Mouse (Mus musculus) thymus, adult 2 months (tissue): ENCODE data around the gene Sdsl. TPM values are rescaled to one million over a fixed set of nuclear protein-coding genes. Genes with fewer than 3 reads are reported as not detected.

Source experiments
- DNase-seq: peaks from one replicate; pipeline ENCODE4 v3.0.0; 2021
- H3K27ac ChIP-seq: fragments of 200-500 bp; 2 replicates; pipeline ENCODE4 v1.5.1; 2012; ENCODE audit warnings: low read length, control low read depth; ENCODE audit not compliant: control insufficient read depth, insufficient read depth
- H3K27me3 ChIP-seq: fragments of 200-500 bp; 2 replicates; pipeline ENCODE4 v1.6.1; 2012; ENCODE audit warnings: mild to moderate bottlenecking, low read length, moderate library complexity, mixed read lengths; ENCODE audit not compliant: control insufficient read depth, insufficient read depth
- H3K36me3 ChIP-seq: fragments of 200-500 bp; 2 replicates; pipeline ENCODE4 v1.6.1; 2012; ENCODE audit warnings: mild to moderate bottlenecking, low read length, moderate library complexity; ENCODE audit not compliant: control insufficient read depth, insufficient read depth
- H3K4me1 ChIP-seq: fragments of 200-500 bp; replicated peaks from 2 replicates; pipeline ENCODE4 v1.6.1; 2012; ENCODE audit warnings: low read length; ENCODE audit not compliant: control insufficient read depth, insufficient read depth
- H3K4me3 ChIP-seq: fragments of 200-500 bp; 2 replicates; pipeline ENCODE4 v1.5.1; 2012; ENCODE audit warnings: mild to moderate bottlenecking, low read length, control low read depth, moderate library complexity; ENCODE audit not compliant: control insufficient read depth, insufficient read depth
- CTCF ChIP-seq: fragments of 200-500 bp; IDR thresholded peaks from 2 replicates; pipeline ENCODE4 v1.5.1; 2012; ENCODE audit warnings: mild to moderate bottlenecking, control low read depth, low read length, moderate library complexity, borderline replicate concordance; ENCODE audit not compliant: control insufficient read depth, poor library complexity, insufficient read depth; ENCODE audit errors: extremely low read depth
- POLR2A ChIP-seq: fragments of 200-500 bp; IDR thresholded peaks from 2 replicates; pipeline ENCODE4 v1.6.1; 2012; ENCODE audit warnings: mild to moderate bottlenecking, low read length, control low read depth, moderate library complexity; ENCODE audit not compliant: control insufficient read depth, poor library complexity, insufficient read depth; ENCODE audit errors: extremely low read depth
- WGBS: fragments of 180-500 bp; shearing (Covaris S2); methylation state at CpG from one replicate; pipeline ENCODE4 v1.1.7; 2018; 5-methylcytosine and 5-hydroxymethylcytosine counted together
- polyA plus RNA-seq: library from polyadenylated mRNA; depleted of rRNA; stranded (reverse); fragments of >200 nt; gene quantifications from 2 replicates; pipeline ENCODE4 v1.2.3, GENCODE M21; 2012

Sdsl gene
- polyA plus RNA-seq, 1 experiment = 2.5 TPM

DNA sequence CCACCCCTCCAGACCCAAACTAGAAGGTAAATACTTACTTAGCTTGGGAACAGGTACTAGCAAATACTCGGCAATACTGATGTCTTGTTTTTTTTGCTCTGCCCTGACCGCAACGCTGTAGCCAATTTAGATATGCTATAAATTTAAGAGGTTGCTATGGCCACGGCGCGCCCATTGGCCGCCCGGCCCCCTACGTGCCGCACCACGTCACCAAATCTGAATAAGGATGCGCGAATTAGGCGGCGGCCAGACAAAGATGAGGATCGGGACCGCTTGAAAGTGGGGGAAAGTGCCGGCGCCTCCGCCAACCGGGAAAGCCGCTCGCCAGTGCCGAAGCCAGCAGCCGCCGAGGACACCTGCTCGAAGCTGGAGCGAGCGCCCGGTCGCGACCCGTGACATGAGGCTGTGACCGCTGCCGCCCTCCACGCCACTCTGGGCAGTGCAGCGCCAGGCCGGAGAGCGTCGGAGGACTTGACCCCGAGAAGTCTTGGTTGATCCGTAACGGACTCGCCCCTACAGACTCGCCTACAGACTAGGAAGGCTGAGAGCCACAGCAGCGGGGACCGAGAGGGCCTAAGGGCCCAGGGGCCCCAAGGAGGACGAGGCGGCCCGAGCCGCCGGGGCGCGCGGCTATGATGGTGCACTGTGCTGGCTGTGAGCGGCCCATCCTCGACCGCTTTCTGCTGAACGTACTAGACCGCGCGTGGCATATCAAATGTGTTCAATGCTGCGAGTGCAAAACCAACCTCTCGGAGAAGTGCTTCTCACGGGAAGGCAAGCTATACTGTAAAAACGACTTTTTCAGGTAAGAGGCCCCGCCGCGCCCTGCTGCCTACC lies 40.7 kb downstream of the Sdsl start, which contains the start of gene Lhx5:
TSS of gene Lhx5 (plus strand) at position 51 of the 837 bp plus-strand sequence.
- no peak for DNase-seq
- H3K27ac ChIP-seq = no peak within 1 kb of the TSS
- 6% methylated on average over 69 of the region's 69 CpGs for WGBS
- no peaks in the 10 kb centered on the region for H3K36me3 ChIP-seq
- no peak within 1 kb of the TSS for H3K4me3 ChIP-seq
- TF ChIP-seq CTCF (no peak), POLR2A (no peak)
- H3K27me3 ChIP-seq = peaks cover 24% of the 10 kb centered on the region
- no peaks in the 10 kb centered on the region for H3K4me1 ChIP-seq

DNA sequence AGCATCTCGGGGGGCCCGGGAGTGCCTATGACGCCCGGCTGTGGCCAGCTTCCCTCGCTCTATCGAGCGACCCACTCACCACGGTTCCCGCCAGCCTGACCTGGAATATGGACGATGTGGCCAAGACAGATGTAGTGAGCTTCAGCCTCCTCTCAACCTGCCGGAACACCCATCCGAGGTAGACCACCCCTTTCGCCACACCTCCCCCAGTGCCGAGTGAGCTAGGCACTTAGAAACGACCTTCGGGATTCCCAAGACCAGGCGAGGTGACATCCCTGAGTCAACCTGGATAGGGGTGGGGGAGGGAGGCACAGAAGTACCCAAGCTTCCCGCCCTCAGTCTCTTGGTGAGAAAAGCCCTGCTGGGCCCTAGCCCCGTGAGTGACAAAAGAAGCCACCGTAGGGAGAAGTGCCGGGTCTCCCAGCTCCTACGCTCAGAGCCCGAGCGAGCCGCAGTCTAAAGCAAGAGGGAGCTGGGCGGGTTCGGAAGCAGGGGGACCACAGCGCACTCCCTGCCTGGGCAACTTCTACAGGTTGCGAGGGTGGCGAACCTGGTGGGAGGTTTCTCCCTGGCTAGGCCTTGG lies 41.5 kb downstream of the Sdsl start:
- Histone ChIP-seq H3K27ac (no peak overlapping the region), H3K36me3 (no peaks in the 10 kb centered on the region), H3K4me1 (no peaks in the 10 kb centered on the region), H3K4me3 (no peak overlapping the region), H3K27me3 (peaks cover 20% of the 10 kb centered on the region)
- no peak for DNase-seq
- TF ChIP-seq POLR2A (no peak), CTCF (no peak)
- 8% methylated on average over 30 of the region's 30 CpGs for WGBS

DNA sequence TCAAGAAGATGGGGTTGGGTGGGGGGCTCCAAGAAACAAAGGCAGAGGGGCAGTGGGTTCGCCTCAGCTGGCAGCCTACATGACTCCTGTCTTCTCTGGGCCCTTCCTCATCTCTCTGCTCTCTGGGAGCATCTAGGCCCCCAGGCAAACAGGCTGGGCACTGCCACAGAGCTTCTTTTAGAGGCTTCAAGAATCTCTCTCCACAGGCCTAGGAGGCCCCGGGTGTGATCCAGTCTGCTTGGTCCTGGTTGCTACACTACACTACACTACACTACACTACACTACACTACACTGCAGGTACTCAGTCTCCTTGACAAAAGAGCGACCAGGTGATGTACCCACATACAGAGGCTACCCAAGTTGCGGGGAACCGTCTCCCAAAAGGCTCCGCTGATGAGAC lies 42.9 kb downstream of the Sdsl start:
- H3K36me3 ChIP-seq = no peaks in the 10 kb centered on the region
- H3K27ac ChIP-seq = no peak overlapping the region
- 8% methylated on average over 6 of the region's 6 CpGs for WGBS
- H3K27me3 ChIP-seq = peaks cover 10% of the 10 kb centered on the region
- TF ChIP-seq CTCF (no peak), POLR2A (no peak)
- no peaks in the 10 kb centered on the region for H3K4me1 ChIP-seq
- H3K4me3 ChIP-seq = no peak overlapping the region
- DNase-seq = no peak

DNA sequence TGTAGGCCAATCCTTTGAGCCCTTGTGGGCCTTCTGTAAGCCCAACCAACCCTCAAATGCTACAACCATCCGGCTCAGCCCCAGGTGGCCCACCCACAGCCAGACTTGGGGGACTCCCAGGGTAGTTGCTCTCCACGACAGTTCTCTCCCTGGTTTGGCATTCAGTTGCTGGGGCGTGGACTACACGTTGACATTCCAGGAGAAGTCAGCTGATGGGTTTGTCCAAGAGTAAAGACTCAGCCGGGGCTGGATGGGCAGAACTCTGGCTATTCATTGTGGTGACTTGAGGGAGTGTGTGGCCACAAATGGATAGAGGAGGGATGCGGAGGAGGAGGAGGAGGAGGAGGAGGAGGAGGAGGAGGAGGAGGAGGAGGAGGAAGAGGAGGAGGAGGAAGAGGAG lies 43.6 kb downstream of the Sdsl start:
- Histone ChIP-seq H3K36me3 (no peaks in the 10 kb centered on the region), H3K27me3 (peaks cover 4% of the 10 kb centered on the region), H3K27ac (no peak overlapping the region), H3K4me3 (no peak overlapping the region), H3K4me1 (no peaks in the 10 kb centered on the region)
- no peak for DNase-seq
- WGBS = 7% methylated on average over 5 of the region's 6 CpGs
- no peak for TF ChIP-seq CTCF
- TF ChIP-seq POLR2A = no peak

DNA sequence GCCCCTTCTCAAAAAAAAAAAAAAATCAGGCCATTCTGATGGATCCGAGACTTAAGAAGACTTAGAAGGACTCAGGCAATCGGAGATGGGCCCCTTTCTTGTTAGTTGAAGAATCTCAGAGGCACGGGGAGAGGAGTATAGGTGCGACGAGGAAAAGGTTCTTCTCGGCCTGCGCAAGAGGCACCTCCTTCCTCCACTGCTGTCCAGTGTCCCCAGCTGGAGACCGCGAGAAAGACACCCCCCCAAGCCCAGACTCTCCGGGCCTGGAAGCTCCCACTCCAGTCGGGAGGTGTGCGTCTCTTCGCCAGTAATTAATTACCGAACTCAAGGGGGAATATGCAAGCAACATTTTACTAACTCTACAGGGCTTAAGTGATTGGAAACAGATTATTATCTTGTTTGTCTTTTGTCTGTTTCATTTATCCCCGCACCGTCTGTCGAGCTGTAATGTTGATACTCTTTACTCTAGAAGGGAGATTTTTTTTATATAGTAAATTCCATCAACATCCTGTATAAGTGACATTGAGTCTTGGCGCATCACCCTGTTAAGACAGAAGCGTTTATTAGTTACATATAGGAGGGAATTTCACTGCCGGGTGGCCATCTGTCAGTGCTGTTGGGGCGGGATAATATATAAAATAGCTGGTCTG lies 44.3 kb downstream of the Sdsl start:
- H3K4me3 ChIP-seq = no peak overlapping the region
- no peak for DNase-seq
- H3K4me1 ChIP-seq = no peaks in the 10 kb centered on the region
- no peak for TF ChIP-seq CTCF
- no peak for TF ChIP-seq POLR2A
- WGBS = 6% methylated on average over 21 of the region's 21 CpGs
- H3K27ac ChIP-seq = no peak overlapping the region
- H3K27me3 ChIP-seq = peaks cover 4% of the 10 kb centered on the region
- no peaks in the 10 kb centered on the region for H3K36me3 ChIP-seq

DNA sequence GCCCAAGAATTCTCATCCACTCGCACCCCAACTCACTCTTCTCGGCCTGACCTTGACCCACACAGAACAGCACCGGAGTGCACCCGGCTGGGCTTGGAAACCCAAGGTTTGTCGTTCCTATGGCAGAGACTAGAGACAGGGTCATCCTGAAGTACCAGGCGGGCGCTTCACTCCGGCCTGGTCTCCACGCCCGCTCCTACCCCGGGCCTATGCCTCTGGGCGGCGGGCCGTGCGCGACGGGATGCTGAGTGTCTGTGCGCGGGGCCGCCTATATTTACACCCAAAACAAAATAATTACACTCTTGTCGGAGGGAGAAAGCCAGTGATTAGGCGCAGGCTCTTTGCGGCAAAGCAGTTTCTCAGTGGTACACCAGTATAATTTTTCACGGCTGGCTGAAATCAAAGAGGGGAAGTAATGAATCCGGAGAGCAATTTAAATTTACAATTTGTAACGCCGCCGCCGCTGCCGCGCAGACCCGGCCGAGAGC lies 45.1 kb downstream of the Sdsl start:
- no peaks in the 10 kb centered on the region for H3K36me3 ChIP-seq
- H3K27me3 ChIP-seq = peaks cover 4% of the 10 kb centered on the region; the same call in 1 of the 2 replicates
- no peak for DNase-seq
- no peak overlapping the region for H3K4me3 ChIP-seq
- WGBS = 5% methylated on average over 33 of the region's 33 CpGs
- no peaks in the 10 kb centered on the region for H3K4me1 ChIP-seq
- H3K27ac ChIP-seq = no peak overlapping the region
- TF ChIP-seq CTCF (no peak), POLR2A (no peak)
